Mouse (Mus musculus): ENCODE measurements at regions not wholly inside any gene's neighbourhood (a gene's known extent, or its start where the extent isn't known, plus 50 kb on each side); places are given as distances from the start of the nearest gene placed in this dataset.

DNA sequence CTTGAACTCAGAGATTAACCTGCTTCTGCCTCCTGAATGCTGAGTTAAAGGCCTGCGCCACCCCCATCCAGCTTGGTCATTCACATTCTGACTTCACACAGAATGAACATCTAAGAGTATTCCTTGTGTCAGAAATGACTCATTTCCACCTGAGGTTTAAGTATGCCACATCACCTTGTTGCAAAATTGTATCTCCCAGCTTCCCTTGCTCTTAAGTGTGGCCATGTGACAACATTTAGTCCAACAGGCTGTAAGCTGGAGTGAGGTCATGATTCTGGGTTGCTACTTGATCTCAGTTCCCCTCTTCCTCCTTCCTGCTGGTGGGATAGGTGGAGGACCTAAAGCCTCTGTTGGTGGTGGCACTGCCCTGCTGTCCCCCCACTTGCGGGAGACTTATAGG, 131.0 kb downstream of the Mtx2 start:
- WGBS, result 91% methylated on average over 2 of the region's 2 CpGs
- Histone ChIP-seq H3K9ac (no peak overlapping the region), H3K4me1 (replicated peaks) (no peaks in the 10 kb centered on the region), H3K27ac (ENCODE audit: poor library complexity, severe bottlenecking) (no peak overlapping the region), H3K36me3 (no peaks in the 10 kb centered on the region), H3K9me3 (replicated peaks) (no peaks in the 10 kb centered on the region), H3K4me3 (no peak overlapping the region), H3K4me2 (no peak overlapping the region), H3K27me3 (replicated peaks) (0 out of 2 replicates have a peak, but pooled peaks cover 3% of the 10 kb centered on the region)
- no peak for ATAC-seq (ENCODE audit: insufficient number of reproducible peaks, low FRiP score)

GRCm38 (mm10) chr2:74959936-74960335, 134.3 kb downstream of the Mtx2 start:
- WGBS, result 65% methylated on average over 5 of the region's 5 CpGs

DNA sequence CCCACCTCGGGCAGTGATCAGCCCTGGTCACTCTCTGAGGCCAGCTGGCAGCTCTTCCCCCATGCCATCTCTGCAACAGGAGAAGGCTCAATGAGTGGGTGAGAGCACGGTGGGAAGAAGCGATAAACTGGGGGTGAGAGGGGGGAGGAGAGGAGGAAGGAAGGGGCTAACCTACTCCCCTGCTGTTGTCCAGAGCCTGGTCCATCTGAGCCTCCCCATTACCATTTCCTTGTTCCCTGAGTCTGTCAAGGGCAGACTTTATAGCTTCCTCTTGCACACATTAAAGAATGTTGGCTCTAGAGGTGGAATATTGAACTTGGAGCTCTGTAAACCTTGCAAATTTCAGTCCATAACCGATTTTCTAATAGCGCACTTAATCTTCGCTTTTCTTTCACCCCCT, 136.8 kb downstream of the Mtx2 start:
- 80% methylated on average over 6 of the region's 6 CpGs for WGBS
- no peaks in the 10 kb centered on the region for H3K36me3 ChIP-seq
- no peaks in the 10 kb centered on the region for H3K9me3 ChIP-seq (replicated peaks)
- peaks cover 8% of the 10 kb centered on the region; the same call in 1 of the 2 replicates for H3K27me3 ChIP-seq (replicated peaks)
- no peak for ATAC-seq (ENCODE audit: insufficient number of reproducible peaks, low FRiP score)
- no peak overlapping the region for H3K27ac ChIP-seq (ENCODE audit: poor library complexity, severe bottlenecking)
- H3K4me2 ChIP-seq, result no peak overlapping the region
- H3K4me1 ChIP-seq (replicated peaks), result peaks cover 4% of the 10 kb centered on the region
- no peak overlapping the region for H3K9ac ChIP-seq
- no peak overlapping the region for H3K4me3 ChIP-seq

More at GRCm38 (mm10) chr2:74959936-74960335, 134.3 kb downstream of the Mtx2 start:
- Histone ChIP-seq H3K4me1 (replicated peaks) (no peaks in the 10 kb centered on the region), H3K27me3 (replicated peaks) (0 out of 2 replicates have a peak, but pooled peaks cover 3% of the 10 kb centered on the region), H3K36me3 (no peaks in the 10 kb centered on the region), H3K9me3 (replicated peaks) (no peaks in the 10 kb centered on the region), H3K4me3 (no peak overlapping the region), H3K27ac (ENCODE audit: poor library complexity, severe bottlenecking) (no peak overlapping the region), H3K9ac (no peak overlapping the region), H3K4me2 (no peak overlapping the region)
- no peak for ATAC-seq (ENCODE audit: insufficient number of reproducible peaks, low FRiP score)

- H3K4me1 ChIP-seq (replicated peaks), result peaks cover 4% of the 10 kb centered on the region
- H3K4me2 ChIP-seq, result no peak overlapping the region
- WGBS, result under 1% methylated on average over 6 of the region's 6 CpGs
- H3K27me3 ChIP-seq (replicated peaks), result peaks cover 8% of the 10 kb centered on the region; the same call in 1 of the 2 replicates
- H3K9ac ChIP-seq, result no peak overlapping the region
- no peaks in the 10 kb centered on the region for H3K36me3 ChIP-seq
- 0 out of 2 replicates have a peak, but pooled peaks have one; percentile 55 for ATAC-seq (ENCODE audit: insufficient number of reproducible peaks, low FRiP score)
- H3K9me3 ChIP-seq (replicated peaks), result no peaks in the 10 kb centered on the region
- H3K4me3 ChIP-seq, result no peak overlapping the region
- no peak overlapping the region for H3K27ac ChIP-seq (ENCODE audit: poor library complexity, severe bottlenecking)
Measured at GRCm38 (mm10) chr2:74964360-74964759, 138.8 kb downstream of the Mtx2 start.

- peak overlapping the region; percentile 41 for H3K4me2 ChIP-seq
- no peaks in the 10 kb centered on the region for H3K36me3 ChIP-seq
- peaks cover 8% of the 10 kb centered on the region; the same call in 1 of the 2 replicates for H3K27me3 ChIP-seq (replicated peaks)
- WGBS, result 32% methylated on average over 3 of the region's 3 CpGs
- H3K9me3 ChIP-seq (replicated peaks), result no peaks in the 10 kb centered on the region
- ATAC-seq (ENCODE audit: insufficient number of reproducible peaks, low FRiP score), result no peak
- no peak overlapping the region for H3K27ac ChIP-seq (ENCODE audit: poor library complexity, severe bottlenecking)
- H3K9ac ChIP-seq, result no peak overlapping the region
- H3K4me3 ChIP-seq, result no peak overlapping the region
- peaks cover 4% of the 10 kb centered on the region for H3K4me1 ChIP-seq (replicated peaks)
Measured at GRCm38 (mm10) chr2:74964980-74965379, 139.4 kb downstream of the Mtx2 start.

GRCm38 (mm10) chr2:74965384-74966060, 139.9 kb downstream of the Mtx2 start:
- no peak; the same call in 1 of the 2 replicates for ATAC-seq (ENCODE audit: insufficient number of reproducible peaks, low FRiP score)
- H3K4me2 ChIP-seq, result peak overlapping the region; percentile 41
- H3K27me3 ChIP-seq (replicated peaks), result peaks cover 8% of the 10 kb centered on the region; the same call in 1 of the 2 replicates
- no peak overlapping the region for H3K4me3 ChIP-seq
- no peaks in the 10 kb centered on the region for H3K9me3 ChIP-seq (replicated peaks)
- H3K27ac ChIP-seq (ENCODE audit: poor library complexity, severe bottlenecking), result no peak overlapping the region
- H3K36me3 ChIP-seq, result no peaks in the 10 kb centered on the region
- peaks cover 4% of the 10 kb centered on the region for H3K4me1 ChIP-seq (replicated peaks)
- WGBS, result 28% methylated on average over 18 of the region's 18 CpGs
- H3K9ac ChIP-seq, result no peak overlapping the region

GRCm38 (mm10) chr2:74970611-74971265, 145.1 kb downstream of the Mtx2 start:
- Histone ChIP-seq H3K4me1 (replicated peaks) (peaks cover 11% of the 10 kb centered on the region), H3K9me3 (replicated peaks) (no peaks in the 10 kb centered on the region), H3K27me3 (replicated peaks) (peaks cover 4% of the 10 kb centered on the region; the same call in 1 of the 2 replicates), H3K36me3 (no peaks in the 10 kb centered on the region), H3K27ac (ENCODE audit: poor library complexity, severe bottlenecking) (no peak overlapping the region), H3K4me2 (no peak overlapping the region), H3K9ac (no peak overlapping the region), H3K4me3 (no peak overlapping the region)
- 67% methylated on average over 14 of the region's 14 CpGs for WGBS
- no peak for ATAC-seq (ENCODE audit: insufficient number of reproducible peaks, low FRiP score)

GRCm38 (mm10) chr2:74973386-74973785, 147.8 kb downstream of the Mtx2 start:
- Histone ChIP-seq H3K9me3 (replicated peaks) (no peaks in the 10 kb centered on the region), H3K4me3 (no peak overlapping the region), H3K9ac (no peak overlapping the region), H3K4me1 (replicated peaks) (peaks cover 11% of the 10 kb centered on the region), H3K27me3 (replicated peaks) (no peaks in the 10 kb centered on the region), H3K4me2 (no peak overlapping the region), H3K27ac (ENCODE audit: poor library complexity, severe bottlenecking) (no peak overlapping the region), H3K36me3 (no peaks in the 10 kb centered on the region)
- ATAC-seq (ENCODE audit: insufficient number of reproducible peaks, low FRiP score), result no peak; the same call in 1 of the 2 replicates
- whole genome bisulfite sequencing, result 62% methylated on average over 6 of the region's 6 CpGs

GRCm38 (mm10) chr2:74974595-74975325, 149.2 kb downstream of the Mtx2 start:
- 59% methylated on average over 16 of the region's 16 CpGs for WGBS

DNA sequence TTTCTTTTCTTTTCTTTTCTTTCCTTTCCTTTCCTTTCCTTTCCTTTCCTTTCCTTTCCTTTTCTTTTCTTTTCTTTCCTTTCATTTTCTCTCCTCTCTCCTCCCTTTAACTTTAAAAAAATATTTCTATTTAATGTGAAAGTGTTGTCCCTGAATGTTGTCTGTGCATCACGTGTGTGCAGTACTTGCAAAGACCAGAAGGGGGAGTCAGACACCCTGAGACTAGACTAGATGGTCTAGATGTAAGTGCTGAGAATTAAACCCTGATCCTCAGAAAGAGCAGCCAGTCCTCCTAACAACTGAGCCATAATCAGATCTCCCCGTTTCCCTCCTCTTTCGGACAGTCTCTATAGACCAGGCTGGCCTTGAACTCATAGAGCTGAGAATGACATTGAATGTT, 151.7 kb downstream of the Mtx2 start:
- Histone ChIP-seq H3K4me2 (no peak overlapping the region), H3K9me3 (replicated peaks) (no peaks in the 10 kb centered on the region), H3K27me3 (replicated peaks) (no peaks in the 10 kb centered on the region), H3K4me3 (no peak overlapping the region), H3K9ac (no peak overlapping the region), H3K4me1 (replicated peaks) (peaks cover 11% of the 10 kb centered on the region), H3K27ac (ENCODE audit: poor library complexity, severe bottlenecking) (no peak overlapping the region), H3K36me3 (no peaks in the 10 kb centered on the region)
- WGBS, result 93% methylated on average over 3 of the region's 3 CpGs
- ATAC-seq (ENCODE audit: insufficient number of reproducible peaks, low FRiP score), result no peak

More at GRCm38 (mm10) chr2:74974595-74975325, 149.2 kb downstream of the Mtx2 start:
- no peaks in the 10 kb centered on the region for H3K27me3 ChIP-seq (replicated peaks)
- H3K36me3 ChIP-seq, result no peaks in the 10 kb centered on the region
- no peak overlapping the region for H3K9ac ChIP-seq
- H3K4me2 ChIP-seq, result peak overlapping the region; percentile 52
- H3K27ac ChIP-seq (ENCODE audit: poor library complexity, severe bottlenecking), result no peak overlapping the region
- peaks cover 11% of the 10 kb centered on the region for H3K4me1 ChIP-seq (replicated peaks)
- 0 out of 2 replicates have a peak overlapping the region, but pooled peaks have one; percentile 8 for H3K4me3 ChIP-seq
- no peak for ATAC-seq (ENCODE audit: insufficient number of reproducible peaks, low FRiP score)
- H3K9me3 ChIP-seq (replicated peaks), result no peaks in the 10 kb centered on the region

- H3K27me3 ChIP-seq (replicated peaks), result no peaks in the 10 kb centered on the region
- WGBS, result 84% methylated on average over 1 of the region's 1 CpGs
- H3K4me1 ChIP-seq (replicated peaks), result peaks cover 11% of the 10 kb centered on the region
- H3K4me2 ChIP-seq, result no peak overlapping the region
- H3K27ac ChIP-seq (ENCODE audit: poor library complexity, severe bottlenecking), result no peak overlapping the region
- no peak overlapping the region for H3K9ac ChIP-seq
- no peak for ATAC-seq (ENCODE audit: insufficient number of reproducible peaks, low FRiP score)
- H3K4me3 ChIP-seq, result no peak overlapping the region
- H3K9me3 ChIP-seq (replicated peaks), result no peaks in the 10 kb centered on the region
- H3K36me3 ChIP-seq, result no peaks in the 10 kb centered on the region
Measured at GRCm38 (mm10) chr2:74977828-74978227, 152.2 kb downstream of the Mtx2 start.

Measured in heart, embryonic 12.5 days (tissue).